21 mouse cellular contexts compared by ENCODE assay signal in genomic region chr17:22877427-22878307, GRCm38 (mm10). TPM values are rescaled to one million over a fixed set of nuclear protein-coding genes. Genes with fewer than 3 reads are reported as not detected.
A peak's percentile ranks its signal among the peaks of the same experiment; 100 is the strongest.
DNase-seq lines count a peak whose midpoint lies in the region; ATAC-seq lines count a peak whose summit lies in the region.
"Had no signal": no experiment of that assay in that cellular context is flagged by ENCODE, and none has a peak within 500 bp of the region (broad histone marks: within the 10 kb centered on the region; RNA-seq: fewer than 3 reads in every experiment).

No protein-coding gene starts in this region.

- H3K27me3 ChIP-seq in hindbrain, embryonic 12.5 days = no peaks in the 10 kb centered on the region
- no peaks in the 10 kb centered on the region for H3K27me3 ChIP-seq in hindbrain, embryonic 14.5 days (ENCODE audit: control insufficient read depth, insufficient read depth, low read length)
- no peaks in the 10 kb centered on the region for H3K27me3 ChIP-seq in neural tube, embryonic 13.5 days
- H3K27me3 ChIP-seq: midbrain, embryonic 15.5 days; neural tube, embryonic 15.5 days had no signal

- H3K4me2 ChIP-seq in hindbrain, embryonic 12.5 days (replicated peaks) = no peak overlapping the region
- H3K4me2 ChIP-seq in hindbrain, embryonic 14.5 days (replicated peaks) = no peak overlapping the region
- no peak overlapping the region for H3K4me2 ChIP-seq in neural tube, embryonic 13.5 days
- H3K4me2 ChIP-seq: midbrain, embryonic 15.5 days; neural tube, embryonic 15.5 days had no signal

- 95% methylated on average over 10 of the region's 11 CpGs for WGBS in hindbrain, embryonic 12.5 days
- WGBS in hindbrain, embryonic 14.5 days = 94% methylated on average over 10 of the region's 11 CpGs
- 94% methylated on average over 10 of the region's 11 CpGs for WGBS in neural tube, embryonic 13.5 days

- H3K9ac ChIP-seq in hindbrain, embryonic 12.5 days = no peak overlapping the region
- no peak overlapping the region for H3K9ac ChIP-seq in hindbrain, embryonic 14.5 days
- H3K9ac ChIP-seq in neural tube, embryonic 13.5 days = no peak overlapping the region
- H3K9ac ChIP-seq: midbrain, embryonic 15.5 days; neural tube, embryonic 15.5 days had no signal

- no peak overlapping the region for H3K27ac ChIP-seq in hindbrain, embryonic 12.5 days
- no peak overlapping the region for H3K27ac ChIP-seq in hindbrain, embryonic 14.5 days
- no peak overlapping the region for H3K27ac ChIP-seq in neural tube, embryonic 13.5 days (replicated peaks)
- H3K27ac ChIP-seq: gastrocnemius, adult 2 months; limb, embryonic 10.5 days; macrophage; midbrain, embryonic 15.5 days; neural tube, embryonic 15.5 days had no signal

- no peak overlapping the region for H3K4me3 ChIP-seq in hindbrain, embryonic 12.5 days
- H3K4me3 ChIP-seq in hindbrain, embryonic 14.5 days (replicated peaks; ENCODE audit: low read length) = no peak overlapping the region
- H3K4me3 ChIP-seq in neural tube, embryonic 13.5 days = no peak overlapping the region
- H3K4me3 ChIP-seq: gastrocnemius, adult 2 months; limb, embryonic 10.5 days; midbrain, embryonic 15.5 days; neural tube, embryonic 15.5 days had no signal

- DNase-seq in hindbrain, embryonic 14.5 days (ENCODE audit: low spot score) = no peak
- no peak for DNase-seq in neural tube, embryonic 10.5 days (ENCODE audit: extremely low spot score, low spot score)
- DNase-seq in ZHBTc4 (ENCODE audit: low read depth, low spot score) = peak; percentile 42
- no peak for DNase-seq in cerebellum, adult 11 months
- no peak for DNase-seq in urinary bladder, postnatal 10 days (ENCODE audit: low spot score)
- DNase-seq: adrenal gland, adult 2 months; cerebellum, adult 11-12 months; cerebellum, postnatal 10 days; gastrocnemius, adult 2 months; heart, postnatal 10 days; kidney, adult 8-10 months; kidney, postnatal 10 days; thymus, adult 18-20 months; thymus, postnatal 36 days had no signal

- no peaks in the 10 kb centered on the region for H3K36me3 ChIP-seq in hindbrain, embryonic 12.5 days
- no peaks in the 10 kb centered on the region for H3K36me3 ChIP-seq in hindbrain, embryonic 14.5 days (replicated peaks; ENCODE audit: control insufficient read depth, insufficient read depth)
- no peaks in the 10 kb centered on the region for H3K36me3 ChIP-seq in neural tube, embryonic 13.5 days
- H3K36me3 ChIP-seq: limb, embryonic 10.5 days; midbrain, embryonic 15.5 days; neural tube, embryonic 15.5 days had no signal

- ATAC-seq in hindbrain, embryonic 12.5 days (ENCODE audit: low FRiP score) = peak; percentile 52; the same call in 1 of the 2 replicates
- no peak for ATAC-seq in hindbrain, embryonic 14.5 days (ENCODE audit: low FRiP score)
- peak; percentile 40 for ATAC-seq in neural tube, embryonic 13.5 days (ENCODE audit: low read depth)
- ATAC-seq: lung, postnatal 0 days; midbrain, embryonic 15.5 days had no signal

- no peaks in the 10 kb centered on the region for H3K4me1 ChIP-seq in hindbrain, embryonic 12.5 days
- no peaks in the 10 kb centered on the region for H3K4me1 ChIP-seq in hindbrain, embryonic 14.5 days (replicated peaks; ENCODE audit: control insufficient read depth, insufficient read depth, low read length)
- no peaks in the 10 kb centered on the region for H3K4me1 ChIP-seq in neural tube, embryonic 13.5 days (replicated peaks)
- H3K4me1 ChIP-seq: limb, embryonic 10.5 days; midbrain, embryonic 15.5 days; neural tube, embryonic 15.5 days had no signal

- peaks cover 6% of the 10 kb centered on the region for H3K9me3 ChIP-seq in hindbrain, embryonic 12.5 days (replicated peaks)
- H3K9me3 ChIP-seq in hindbrain, embryonic 14.5 days (ENCODE audit: control insufficient read depth, low read length) = 0 out of 2 replicates have a peak, but pooled peaks cover 4% of the 10 kb centered on the region
- peaks cover 15% of the 10 kb centered on the region; the same call in 1 of the 2 replicates for H3K9me3 ChIP-seq in neural tube, embryonic 13.5 days
- H3K9me3 ChIP-seq: midbrain, embryonic 15.5 days; neural tube, embryonic 15.5 days had no signal

RNA-seq across cellular contexts. Expression of gene Zfp945, which starts 10.7 kb away (rescaled TPM):
- 25.6 and 27.9 TPM in 2 replicates for polyA plus RNA-seq in hindbrain, embryonic 12.5 days (2016; fragmentation: Nextera tagmentation; extraction: Ambion mirVana)
- 23.2 and 24.4 TPM in 2 replicates for polyA plus RNA-seq in hindbrain, embryonic 14.5 days (2014; fragmentation: Nextera tagmentation; extraction: Ambion mirVana)
- 20.3 and 20.8 TPM in 2 replicates for polyA plus RNA-seq in neural tube, embryonic 13.5 days (2015; fragmentation: Nextera tagmentation; extraction: Ambion mirVana)
